Mouse (Mus musculus) thymus, adult 2 months (tissue): Measurements from ENCODE around the gene Zfp445. TPM values are rescaled to one million over a fixed set of nuclear protein-coding genes. Genes with fewer than 3 reads are reported as not detected.

ENCODE experiments used
- DNase-seq: peaks from one replicate; pipeline ENCODE4 v3.0.0; 2021
- H3K27ac ChIP-seq: fragments of 200-500 bp; 2 replicates; pipeline ENCODE4 v1.5.1; 2012; ENCODE audit warnings: low read length, control low read depth; ENCODE audit not compliant: control insufficient read depth, insufficient read depth
- H3K27me3 ChIP-seq: fragments of 200-500 bp; 2 replicates; pipeline ENCODE4 v1.6.1; 2012; ENCODE audit warnings: mild to moderate bottlenecking, low read length, moderate library complexity, mixed read lengths; ENCODE audit not compliant: control insufficient read depth, insufficient read depth
- H3K36me3 ChIP-seq: fragments of 200-500 bp; 2 replicates; pipeline ENCODE4 v1.6.1; 2012; ENCODE audit warnings: mild to moderate bottlenecking, low read length, moderate library complexity; ENCODE audit not compliant: control insufficient read depth, insufficient read depth
- H3K4me1 ChIP-seq: fragments of 200-500 bp; replicated peaks from 2 replicates; pipeline ENCODE4 v1.6.1; 2012; ENCODE audit warnings: low read length; ENCODE audit not compliant: control insufficient read depth, insufficient read depth
- H3K4me3 ChIP-seq: fragments of 200-500 bp; 2 replicates; pipeline ENCODE4 v1.5.1; 2012; ENCODE audit warnings: mild to moderate bottlenecking, low read length, control low read depth, moderate library complexity; ENCODE audit not compliant: control insufficient read depth, insufficient read depth
- CTCF ChIP-seq: fragments of 200-500 bp; IDR thresholded peaks from 2 replicates; pipeline ENCODE4 v1.5.1; 2012; ENCODE audit warnings: mild to moderate bottlenecking, control low read depth, low read length, moderate library complexity, borderline replicate concordance; ENCODE audit not compliant: control insufficient read depth, poor library complexity, insufficient read depth; ENCODE audit errors: extremely low read depth
- POLR2A ChIP-seq: fragments of 200-500 bp; IDR thresholded peaks from 2 replicates; pipeline ENCODE4 v1.6.1; 2012; ENCODE audit warnings: mild to moderate bottlenecking, low read length, control low read depth, moderate library complexity; ENCODE audit not compliant: control insufficient read depth, poor library complexity, insufficient read depth; ENCODE audit errors: extremely low read depth
- WGBS: fragments of 180-500 bp; shearing (Covaris S2); methylation state at CpG from one replicate; pipeline ENCODE4 v1.1.7; 2018; 5-methylcytosine and 5-hydroxymethylcytosine counted together
- polyA plus RNA-seq: library from polyadenylated mRNA; depleted of rRNA; stranded (reverse); fragments of >200 nt; gene quantifications from 2 replicates; pipeline ENCODE4 v1.2.3, GENCODE M21; 2012

Gene Zfp445
- polyA plus RNA-seq, 1 experiment: 56.2 TPM

GRCm38 (mm10) chr9:122823374-122824017 is 42.3 kb downstream of the Zfp445 start:
- 97% methylated on average over 5 of the region's 5 CpGs for WGBS
- no peaks in the 10 kb centered on the region for H3K27me3 ChIP-seq
- no peak overlapping the region for H3K4me3 ChIP-seq
- H3K27ac ChIP-seq: no peak overlapping the region
- DNase-seq: no peak
- no peaks in the 10 kb centered on the region for H3K4me1 ChIP-seq
- H3K36me3 ChIP-seq: peaks cover 26% of the 10 kb centered on the region
- TF ChIP-seq POLR2A (no peak), CTCF (no peak)

- Histone ChIP-seq H3K4me3 (no peak overlapping the region), H3K27ac (no peak overlapping the region)
- TF ChIP-seq CTCF (no peak), POLR2A (no peak)
These were observed 50.5 kb downstream of the Zfp445 start for GRCm38 (mm10) chr9:122815239-122815851.

GRCm38 (mm10) chr9:122814775-122815174 is 51.0 kb downstream of the Zfp445 start:
- H3K27ac ChIP-seq: no peak overlapping the region
- no peak for TF ChIP-seq CTCF
- TF ChIP-seq POLR2A: no peak
- H3K4me1 ChIP-seq: no peaks in the 10 kb centered on the region
- 97% methylated on average over 2 of the region's 2 CpGs for WGBS
- peaks cover 13% of the 10 kb centered on the region for H3K36me3 ChIP-seq
- no peak for DNase-seq
- H3K27me3 ChIP-seq: no peaks in the 10 kb centered on the region
- H3K4me3 ChIP-seq: no peak overlapping the region

More at GRCm38 (mm10) chr9:122815239-122815851, 50.5 kb downstream of the Zfp445 start:
- no peaks in the 10 kb centered on the region for H3K27me3 ChIP-seq
- H3K4me1 ChIP-seq: no peaks in the 10 kb centered on the region
- 95% methylated on average over 4 of the region's 4 CpGs for WGBS
- no peak for DNase-seq
- H3K36me3 ChIP-seq: peaks cover 13% of the 10 kb centered on the region

- Histone ChIP-seq H3K4me1 (no peaks in the 10 kb centered on the region), H3K27me3 (no peaks in the 10 kb centered on the region), H3K27ac (no peak overlapping the region), H3K4me3 (no peak overlapping the region), H3K36me3 (peaks cover 8% of the 10 kb centered on the region)
- TF ChIP-seq CTCF (no peak), POLR2A (no peak)
- DNase-seq: no peak
- 92% methylated on average over 5 of the region's 5 CpGs for WGBS
These were observed 53.4 kb downstream of the Zfp445 start for GRCm38 (mm10) chr9:122812386-122812785.

GRCm38 (mm10) chr9:122810212-122810611 is 55.6 kb downstream of the Zfp445 start:
- WGBS: 96% methylated on average over 3 of the region's 3 CpGs
- no peak for TF ChIP-seq POLR2A
- no peak for TF ChIP-seq CTCF
- Histone ChIP-seq H3K4me3 (no peak overlapping the region), H3K27me3 (no peaks in the 10 kb centered on the region), H3K27ac (no peak overlapping the region), H3K4me1 (peaks cover 3% of the 10 kb centered on the region; the same call in 1 of the 2 replicates), H3K36me3 (no peaks in the 10 kb centered on the region)
- no peak for DNase-seq

- no peak overlapping the region for H3K27ac ChIP-seq
- H3K4me3 ChIP-seq: no peak overlapping the region
- no peak for TF ChIP-seq CTCF
- H3K36me3 ChIP-seq: no peaks in the 10 kb centered on the region
- H3K4me1 ChIP-seq: peaks cover 8% of the 10 kb centered on the region; the same call in 1 of the 2 replicates
- no peak for DNase-seq
- 97% methylated on average over 2 of the region's 2 CpGs for WGBS
- no peaks in the 10 kb centered on the region for H3K27me3 ChIP-seq
These were observed 58.6 kb downstream of the Zfp445 start for GRCm38 (mm10) chr9:122807186-122807585.

GRCm38 (mm10) chr9:122805845-122806341 is 59.9 kb downstream of the Zfp445 start:
- Histone ChIP-seq H3K4me1 (peaks cover 8% of the 10 kb centered on the region; the same call in 1 of the 2 replicates), H3K4me3 (peak overlapping the region; percentile 70), H3K36me3 (no peaks in the 10 kb centered on the region), H3K27me3 (no peaks in the 10 kb centered on the region), H3K27ac (peak overlapping the region; percentile 41)
- no peak for TF ChIP-seq POLR2A
- no peak for TF ChIP-seq CTCF
- WGBS: 25% methylated on average over 10 of the region's 10 CpGs
- DNase-seq: no peak
